Mouse (Mus musculus): ENCODE data around the gene Bola3. TPM values are rescaled to one million over a fixed set of nuclear protein-coding genes. Genes with fewer than 3 reads are reported as not detected.
A peak's percentile ranks its signal among the peaks of the same experiment; 100 is the strongest.

Bola3 gene
- polyA plus RNA-seq, 1 experiment from 2014 or later: 93.2 TPM

DNA sequence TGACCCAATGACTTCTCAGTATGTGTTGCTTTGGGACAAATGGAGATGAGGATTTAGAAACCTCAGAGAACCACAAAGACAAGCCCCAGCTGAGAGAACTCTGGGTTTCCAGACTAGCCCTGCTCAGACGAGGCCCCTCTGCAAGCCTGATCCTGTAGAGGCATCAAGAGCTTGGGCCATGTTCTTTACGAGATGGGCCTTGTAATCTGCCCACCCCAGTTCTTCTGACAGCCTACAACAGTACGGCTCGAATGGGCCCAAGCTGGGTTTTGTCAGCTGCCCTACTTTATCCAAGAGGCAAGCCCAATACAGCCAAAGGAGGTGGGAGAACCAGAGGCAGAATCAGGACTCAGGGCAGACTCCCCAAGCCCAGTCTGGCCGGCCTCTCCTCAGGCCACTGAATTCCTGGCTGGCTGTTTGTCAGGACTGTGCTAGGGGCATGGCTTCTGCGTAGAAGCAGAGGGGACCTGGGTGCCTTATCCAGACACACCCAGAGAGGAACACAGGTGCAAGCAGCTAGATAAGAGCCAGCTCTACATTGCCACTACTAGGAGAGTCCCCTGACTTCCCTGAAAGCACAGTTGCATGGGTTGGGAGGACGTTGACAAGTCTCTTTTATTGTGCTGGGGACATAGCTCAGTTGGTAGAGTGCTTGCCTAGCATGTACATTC, 2.7 kb downstream of the Bola3 start:
- DNase-seq (ENCODE audit: low spot score) (no peak), ATAC-seq (no peak)
- no peaks in the 10 kb centered on the region for H3K9me3 ChIP-seq (replicated peaks; ENCODE audit: control insufficient read depth, low read length)
- H3K4me3 ChIP-seq (ENCODE audit: low read depth, low read length): no peak overlapping the region
- no peaks in the 10 kb centered on the region for H3K27me3 ChIP-seq (replicated peaks; ENCODE audit: control insufficient read depth, insufficient read depth, low read length)
- no peak overlapping the region for H3K27ac ChIP-seq (ENCODE audit: low read depth, low read length)
- 87% methylated on average over 7 of the region's 7 CpGs for WGBS
- 0 out of 2 replicates have a peak, but pooled peaks cover 4% of the 10 kb centered on the region for H3K4me1 ChIP-seq (ENCODE audit: control insufficient read depth, insufficient read depth, low read length)
- H3K9ac ChIP-seq (ENCODE audit: low read length): peak overlapping the region; percentile 13; the same call in 1 of the 2 replicates
- H3K36me3 ChIP-seq (ENCODE audit: control insufficient read depth, insufficient read depth, low read length): peaks cover 33% of the 10 kb centered on the region
- H3K4me2 ChIP-seq (ENCODE audit: low read length): no peak overlapping the region

DNA sequence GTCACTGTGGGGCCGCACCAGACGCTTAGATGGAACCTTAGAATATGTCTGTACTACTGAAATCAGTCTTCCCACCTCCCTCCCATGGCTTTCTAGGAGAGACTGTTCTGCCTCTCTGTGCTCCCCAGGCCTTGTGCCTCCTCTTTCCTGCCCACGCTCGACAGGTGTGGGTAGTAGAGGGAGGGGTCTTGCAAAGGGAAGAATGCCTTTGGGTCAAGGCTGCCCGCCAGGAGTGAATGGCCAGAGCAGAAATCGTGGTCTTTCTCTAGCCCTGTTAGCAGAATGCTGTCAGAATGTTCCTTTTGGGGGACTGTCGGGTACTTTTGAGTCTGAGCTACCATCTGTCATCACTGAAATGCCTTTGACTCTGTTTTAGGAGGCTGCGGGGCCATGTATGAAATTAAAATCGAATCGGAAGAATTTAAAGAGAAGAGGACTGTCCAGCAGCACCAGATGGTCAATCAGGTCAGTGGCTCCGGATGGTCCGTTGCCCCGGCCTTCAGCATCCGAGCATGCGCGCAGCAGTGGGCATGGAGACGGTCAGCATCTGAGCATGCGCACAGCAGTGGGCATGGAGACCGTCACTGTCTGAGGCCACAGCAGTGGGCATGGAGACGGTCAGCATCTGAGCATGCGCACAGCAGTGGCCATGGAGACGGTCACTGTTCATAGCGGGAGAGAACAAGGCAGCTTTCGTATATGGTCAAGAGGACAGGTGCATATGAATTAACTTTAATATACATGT, 3.9 kb downstream of the Bola3 start:
- ATAC-seq (no peak), DNase-seq (ENCODE audit: low spot score) (no peak)
- H3K4me3 ChIP-seq (ENCODE audit: low read depth, low read length): no peak overlapping the region
- H3K36me3 ChIP-seq (ENCODE audit: control insufficient read depth, insufficient read depth, low read length): peaks cover 31% of the 10 kb centered on the region
- H3K9me3 ChIP-seq (replicated peaks; ENCODE audit: control insufficient read depth, low read length): no peaks in the 10 kb centered on the region
- no peak overlapping the region for H3K4me2 ChIP-seq (ENCODE audit: low read length)
- no peak overlapping the region for H3K9ac ChIP-seq (ENCODE audit: low read length)
- H3K27me3 ChIP-seq (replicated peaks; ENCODE audit: control insufficient read depth, insufficient read depth, low read length): no peaks in the 10 kb centered on the region
- H3K27ac ChIP-seq (ENCODE audit: low read depth, low read length): no peak overlapping the region
- WGBS: 92% methylated on average over 24 of the region's 24 CpGs
- H3K4me1 ChIP-seq (ENCODE audit: control insufficient read depth, insufficient read depth, low read length): 0 out of 2 replicates have a peak, but pooled peaks cover 4% of the 10 kb centered on the region

DNA sequence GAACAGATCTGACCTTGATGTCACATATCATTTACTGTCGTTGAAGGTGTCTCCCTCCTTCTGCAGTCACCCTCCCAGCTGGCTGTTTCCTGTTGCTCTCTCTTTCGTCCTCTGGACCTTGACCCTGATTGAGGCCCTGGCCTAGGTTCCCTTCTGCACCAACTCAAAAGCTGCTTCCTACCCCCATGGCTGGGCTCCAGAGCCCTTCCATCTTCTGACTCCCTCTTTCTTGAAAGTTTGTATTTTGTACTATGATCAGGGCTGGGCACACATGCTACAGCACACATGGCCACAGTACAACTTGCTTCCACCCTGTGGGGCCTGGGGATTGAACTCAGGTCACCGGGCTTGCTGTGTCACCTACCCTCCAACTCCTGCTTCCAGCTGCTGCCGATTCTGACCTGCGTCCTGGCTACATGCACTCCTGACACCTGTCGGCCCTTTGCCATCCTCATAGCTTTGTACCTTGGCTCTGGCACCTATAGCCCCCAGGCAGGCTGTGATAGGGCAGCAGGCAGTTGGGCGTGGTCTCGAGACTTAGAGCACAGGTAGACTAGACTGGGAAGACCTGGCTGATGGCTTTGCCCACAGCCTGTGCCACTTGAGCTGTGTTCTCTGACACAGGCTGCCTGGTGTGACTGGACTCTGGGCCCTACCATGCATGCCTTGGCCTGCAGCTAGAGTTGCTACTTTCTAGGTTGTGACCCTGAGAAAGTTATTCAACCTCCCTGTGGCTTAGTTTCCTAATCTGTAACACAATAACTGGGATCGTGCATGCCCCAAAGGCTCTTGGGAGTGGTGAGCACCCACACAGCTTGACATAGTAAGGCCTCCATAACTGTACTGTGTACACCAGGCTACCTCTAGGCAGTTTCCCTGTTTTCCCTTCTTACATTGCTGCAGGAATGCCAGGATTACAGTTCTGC, 6.2 kb downstream of the Bola3 start:
- Histone ChIP-seq H3K36me3 (ENCODE audit: control insufficient read depth, insufficient read depth, low read length) (peaks cover 50% of the 10 kb centered on the region), H3K9ac (ENCODE audit: low read length) (no peak overlapping the region), H3K4me1 (ENCODE audit: control insufficient read depth, insufficient read depth, low read length) (0 out of 2 replicates have a peak, but pooled peaks cover 2% of the 10 kb centered on the region), H3K27me3 (replicated peaks; ENCODE audit: control insufficient read depth, insufficient read depth, low read length) (no peaks in the 10 kb centered on the region), H3K27ac (ENCODE audit: low read depth, low read length) (no peak overlapping the region), H3K9me3 (replicated peaks; ENCODE audit: control insufficient read depth, low read length) (no peaks in the 10 kb centered on the region), H3K4me3 (ENCODE audit: low read depth, low read length) (no peak overlapping the region), H3K4me2 (ENCODE audit: low read length) (no peak overlapping the region)
- no peak for DNase-seq (ENCODE audit: low spot score)
- 92% methylated on average over 9 of the region's 9 CpGs for WGBS
- ATAC-seq: no peak

DNA sequence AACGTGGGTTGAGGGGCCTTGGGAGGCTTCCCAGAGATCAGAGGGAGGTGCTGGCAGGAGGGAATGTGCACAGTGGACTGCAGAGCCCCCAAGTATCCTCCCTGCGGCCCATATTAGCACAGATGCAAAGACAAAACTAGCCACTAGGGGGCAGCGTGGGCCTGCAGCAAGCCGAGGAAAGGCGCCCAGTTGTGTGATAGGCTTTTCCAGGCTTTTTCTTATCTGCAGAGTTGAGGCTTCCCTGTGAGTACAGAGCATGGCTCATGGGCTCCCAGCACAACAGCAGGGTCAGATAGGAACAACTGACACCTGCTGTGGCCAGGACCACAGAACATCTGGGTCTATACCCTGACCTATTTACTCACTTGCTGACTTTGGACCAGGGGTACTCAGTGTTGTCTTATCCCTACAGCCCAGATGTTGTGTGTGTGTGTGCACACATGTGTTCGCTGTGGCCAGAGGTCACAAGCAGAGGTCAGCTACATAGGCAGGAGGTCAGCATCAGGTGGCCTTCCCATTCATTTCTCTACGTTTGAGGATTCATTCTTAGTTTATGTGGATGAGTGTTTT, 7.7 kb downstream of the Bola3 start:
- peaks cover 64% of the 10 kb centered on the region for H3K36me3 ChIP-seq (ENCODE audit: control insufficient read depth, insufficient read depth, low read length)
- H3K4me2 ChIP-seq (ENCODE audit: low read length): no peak overlapping the region
- no peaks in the 10 kb centered on the region for H3K4me1 ChIP-seq (ENCODE audit: control insufficient read depth, insufficient read depth, low read length)
- H3K27ac ChIP-seq (ENCODE audit: low read depth, low read length): no peak overlapping the region
- H3K27me3 ChIP-seq (replicated peaks; ENCODE audit: control insufficient read depth, insufficient read depth, low read length): no peaks in the 10 kb centered on the region
- no peak overlapping the region for H3K4me3 ChIP-seq (ENCODE audit: low read depth, low read length)
- WGBS: 23% methylated on average over 7 of the region's 7 CpGs
- no peak overlapping the region for H3K9ac ChIP-seq (ENCODE audit: low read length)
- DNase-seq (ENCODE audit: low spot score): peak; percentile 89
- H3K9me3 ChIP-seq (replicated peaks; ENCODE audit: control insufficient read depth, low read length): no peaks in the 10 kb centered on the region
- ATAC-seq: peak; percentile 80

DNA sequence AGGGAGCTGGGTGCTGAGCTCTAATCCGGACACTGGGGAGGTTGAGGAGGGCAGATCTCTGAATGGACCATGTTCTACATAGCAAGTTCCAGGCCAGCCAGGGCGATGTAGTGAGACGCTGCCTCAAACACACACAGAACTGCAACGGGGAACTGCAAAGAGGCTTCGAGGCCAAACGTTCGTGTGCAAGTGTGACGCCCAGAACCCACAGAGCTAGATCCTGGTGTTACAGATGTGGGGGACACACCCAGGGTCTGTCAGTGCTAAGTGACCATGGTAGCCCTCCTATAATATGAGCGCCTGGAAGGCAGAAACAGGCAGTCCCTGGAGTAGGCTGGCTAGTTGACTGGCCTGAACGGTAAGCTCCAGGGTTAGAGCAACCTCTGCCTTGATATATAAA, 8.5 kb downstream of the Bola3 start:
- no peak overlapping the region for H3K4me3 ChIP-seq (ENCODE audit: low read depth, low read length)
- no peak overlapping the region for H3K27ac ChIP-seq (ENCODE audit: low read depth, low read length)
- H3K4me2 ChIP-seq (ENCODE audit: low read length): no peak overlapping the region
- no peaks in the 10 kb centered on the region for H3K27me3 ChIP-seq (replicated peaks; ENCODE audit: control insufficient read depth, insufficient read depth, low read length)
- H3K36me3 ChIP-seq (ENCODE audit: control insufficient read depth, insufficient read depth, low read length): peaks cover 68% of the 10 kb centered on the region
- no peaks in the 10 kb centered on the region for H3K9me3 ChIP-seq (replicated peaks; ENCODE audit: control insufficient read depth, low read length)
- DNase-seq (ENCODE audit: low spot score): no peak
- H3K4me1 ChIP-seq (ENCODE audit: control insufficient read depth, insufficient read depth, low read length): no peaks in the 10 kb centered on the region
- no peak overlapping the region for H3K9ac ChIP-seq (ENCODE audit: low read length)
- no peak for ATAC-seq
- 92% methylated on average over 10 of the region's 10 CpGs for WGBS

DNA sequence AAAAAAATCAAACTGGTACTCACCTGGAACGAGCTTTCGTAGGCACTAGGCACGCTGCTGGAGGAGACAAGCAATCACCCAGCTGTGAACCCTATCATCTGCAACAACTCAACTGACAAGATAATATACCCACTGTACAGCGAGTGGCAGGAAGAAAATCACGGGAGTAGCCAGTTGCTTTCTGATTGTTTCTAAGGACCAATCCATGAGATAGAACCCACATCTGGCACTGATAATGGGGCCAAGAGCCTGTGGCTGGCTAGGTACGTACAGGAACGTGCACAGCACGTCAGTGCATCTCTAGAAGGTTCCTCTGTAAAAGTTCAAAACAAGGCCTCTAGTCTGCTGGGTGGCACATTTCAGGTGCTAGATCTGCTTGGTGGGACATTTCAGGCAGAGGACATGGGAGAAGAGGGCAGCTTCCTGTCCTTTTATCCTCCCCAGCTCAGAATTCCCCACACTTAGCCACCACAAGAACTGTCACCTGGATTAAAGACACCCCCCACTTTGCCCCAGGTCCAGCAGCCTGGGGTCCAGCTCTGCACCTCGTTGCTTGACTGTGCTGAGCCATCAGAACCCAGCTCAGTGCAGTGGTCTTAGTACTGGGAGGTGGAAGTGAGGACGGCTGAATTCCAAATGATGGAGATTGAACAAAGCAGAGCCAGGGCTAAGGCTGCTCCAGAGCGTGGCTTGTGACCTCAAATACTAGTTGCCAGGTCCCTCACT, 12.7 kb downstream of the Bola3 start:
- no peak overlapping the region for H3K9ac ChIP-seq (ENCODE audit: low read length)
- no peaks in the 10 kb centered on the region for H3K9me3 ChIP-seq (replicated peaks; ENCODE audit: control insufficient read depth, low read length)
- H3K4me3 ChIP-seq (ENCODE audit: low read depth, low read length): no peak overlapping the region
- no peak for ATAC-seq
- H3K4me1 ChIP-seq (ENCODE audit: control insufficient read depth, insufficient read depth, low read length): no peaks in the 10 kb centered on the region
- H3K27ac ChIP-seq (ENCODE audit: low read depth, low read length): no peak overlapping the region
- H3K4me2 ChIP-seq (ENCODE audit: low read length): no peak overlapping the region
- H3K27me3 ChIP-seq (replicated peaks; ENCODE audit: control insufficient read depth, insufficient read depth, low read length): no peaks in the 10 kb centered on the region
- no peak for DNase-seq (ENCODE audit: low spot score)
- peaks cover 60% of the 10 kb centered on the region for H3K36me3 ChIP-seq (ENCODE audit: control insufficient read depth, insufficient read depth, low read length)
- WGBS: 88% methylated on average over 11 of the region's 11 CpGs

DNA sequence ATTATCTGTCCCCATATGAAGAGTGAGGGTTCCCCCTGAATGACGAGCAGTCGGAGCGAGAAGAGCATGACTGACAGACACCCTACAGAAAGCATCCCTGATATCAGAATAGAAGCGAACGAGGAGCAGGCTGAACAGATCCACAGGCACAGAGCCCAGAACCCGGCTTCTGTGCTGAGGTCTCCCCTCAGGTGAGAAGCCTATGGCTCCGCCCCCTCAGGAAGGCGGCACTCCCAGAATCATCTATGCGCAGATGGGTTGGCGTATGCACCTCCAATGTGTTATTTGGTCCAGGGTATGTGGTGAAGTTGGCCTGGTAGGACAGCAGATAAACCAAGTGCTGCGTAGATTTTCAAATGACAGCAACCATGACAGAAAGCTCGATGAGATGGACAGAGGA, 14.1 kb downstream of the Bola3 start:
- Histone ChIP-seq H3K4me1 (ENCODE audit: control insufficient read depth, insufficient read depth, low read length) (no peaks in the 10 kb centered on the region), H3K4me3 (ENCODE audit: low read depth, low read length) (no peak overlapping the region), H3K27ac (ENCODE audit: low read depth, low read length) (no peak overlapping the region), H3K27me3 (replicated peaks; ENCODE audit: control insufficient read depth, insufficient read depth, low read length) (no peaks in the 10 kb centered on the region), H3K9ac (ENCODE audit: low read length) (no peak overlapping the region), H3K9me3 (replicated peaks; ENCODE audit: control insufficient read depth, low read length) (no peaks in the 10 kb centered on the region), H3K36me3 (ENCODE audit: control insufficient read depth, insufficient read depth, low read length) (peaks cover 73% of the 10 kb centered on the region), H3K4me2 (ENCODE audit: low read length) (no peak overlapping the region)
- 88% methylated on average over 12 of the region's 12 CpGs for WGBS
- no peak for DNase-seq (ENCODE audit: low spot score)
- no peak for ATAC-seq

DNA sequence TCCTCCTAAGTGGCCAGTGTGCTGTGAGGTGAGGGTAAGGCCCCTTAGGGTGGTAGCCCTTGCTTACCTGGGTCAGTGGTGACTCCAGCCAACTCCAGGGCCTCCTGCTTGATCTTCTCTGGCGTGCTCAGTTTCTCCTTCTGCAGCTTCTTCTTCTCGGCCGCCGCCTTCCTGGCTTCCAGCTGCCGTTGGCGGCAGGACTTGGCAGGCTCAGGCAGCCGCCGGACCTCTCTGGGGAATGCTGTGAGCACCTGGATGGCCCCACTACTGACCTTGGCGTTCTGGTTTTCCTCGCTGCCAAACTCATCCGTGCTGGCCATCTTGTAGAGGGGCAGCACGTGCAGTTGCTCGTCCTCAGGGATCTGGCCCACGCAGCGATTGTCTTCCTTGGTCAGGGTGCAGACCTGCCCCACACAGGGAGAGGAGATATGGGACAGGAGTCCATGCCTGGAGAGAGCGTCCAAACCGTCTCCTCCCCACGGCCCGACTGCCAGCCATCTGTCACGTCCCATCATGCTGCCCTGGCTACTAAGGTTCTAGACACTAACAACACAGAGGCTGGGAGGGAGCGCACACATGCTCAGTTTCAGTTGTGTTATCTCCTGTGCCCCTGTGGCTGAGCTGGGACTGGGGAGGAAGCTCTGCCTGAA, 21.5 kb downstream of the Bola3 start:
- Histone ChIP-seq H3K9me3 (replicated peaks; ENCODE audit: control insufficient read depth, low read length) (no peaks in the 10 kb centered on the region), H3K27ac (ENCODE audit: low read depth, low read length) (no peak overlapping the region), H3K4me2 (ENCODE audit: low read length) (no peak overlapping the region), H3K4me3 (ENCODE audit: low read depth, low read length) (no peak overlapping the region), H3K36me3 (ENCODE audit: control insufficient read depth, insufficient read depth, low read length) (peaks cover 97% of the 10 kb centered on the region), H3K27me3 (replicated peaks; ENCODE audit: control insufficient read depth, insufficient read depth, low read length) (no peaks in the 10 kb centered on the region), H3K9ac (ENCODE audit: low read length) (no peak overlapping the region), H3K4me1 (ENCODE audit: control insufficient read depth, insufficient read depth, low read length) (no peaks in the 10 kb centered on the region)
- ATAC-seq (no peak), DNase-seq (ENCODE audit: low spot score) (no peak)
- 93% methylated on average over 21 of the region's 21 CpGs for WGBS

Measured in forebrain, embryonic 14.5 days (tissue).